ENCODE assay signal across 15 mouse cellular contexts in the genomic region with DNA sequence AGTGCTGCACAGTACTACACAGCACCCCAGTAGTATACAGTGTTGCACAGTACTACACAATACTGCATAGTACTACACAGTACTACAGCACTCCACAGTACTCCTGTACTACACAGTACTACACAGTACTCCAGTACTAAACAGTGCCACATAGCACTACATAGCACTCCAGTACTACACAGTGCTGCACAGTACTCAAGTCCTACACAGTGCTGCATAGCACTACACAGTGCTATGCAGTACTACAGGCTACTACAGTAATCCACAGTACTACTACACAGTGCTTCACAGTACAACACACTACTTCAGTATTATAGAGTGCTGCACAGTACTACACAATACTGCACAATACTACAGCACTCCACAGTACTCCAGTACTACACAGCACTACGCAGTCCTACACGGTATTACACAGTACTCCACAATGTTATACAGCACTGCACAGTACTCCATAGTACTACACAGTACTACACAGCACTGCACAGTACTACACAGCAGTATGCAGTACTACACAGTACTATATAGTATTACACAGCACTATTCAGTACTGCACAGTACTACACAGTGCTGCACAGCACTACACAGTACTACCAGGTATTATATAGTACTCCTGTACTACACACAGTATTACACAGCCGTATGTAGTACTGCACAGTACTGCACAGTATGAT. TPM values are rescaled to one million over a fixed set of nuclear protein-coding genes. Genes with fewer than 3 reads are reported as not detected.
A peak's percentile ranks its signal among the peaks of the same experiment; 100 is the strongest.
DNase-seq lines count a peak whose midpoint lies in the region; ATAC-seq and TF ChIP-seq lines count a peak whose summit lies in the region.
"Had no signal": no experiment of that assay in that cellular context is flagged by ENCODE, and none has a peak within 500 bp of the region (broad histone marks: within the 10 kb centered on the region; RNA-seq: fewer than 3 reads in every experiment).

No protein-coding gene starts in this region.

- no peak overlapping the region for H3K4me2 ChIP-seq in forebrain, postnatal 0 days (ENCODE audit: low read depth)
- H3K4me2 ChIP-seq in lung, embryonic 14.5 days: no peak overlapping the region
- H3K4me2 ChIP-seq in hindbrain, postnatal 0 days (ENCODE audit: low read depth, low read length): no peak overlapping the region
- no peak overlapping the region for H3K4me2 ChIP-seq in midbrain, embryonic 16.5 days (ENCODE audit: low read length)
- H3K4me2 ChIP-seq: heart, embryonic 12.5 days; neural tube, embryonic 12.5 days had no signal

- WGBS in forebrain, postnatal 0 days: 99% methylated on average over 3 of the region's 3 CpGs
- 96% methylated on average over 3 of the region's 3 CpGs for WGBS in forebrain, embryonic 10.5 days
- WGBS in lung, embryonic 14.5 days: 93% methylated on average over 3 of the region's 3 CpGs
- WGBS in hindbrain, postnatal 0 days: 93% methylated on average over 3 of the region's 3 CpGs
- WGBS in midbrain, embryonic 16.5 days: 94% methylated on average over 3 of the region's 3 CpGs

- H3K27ac ChIP-seq in forebrain, postnatal 0 days (ENCODE audit: low read depth, low read length): no peak overlapping the region
- no peak overlapping the region for H3K27ac ChIP-seq in forebrain, embryonic 10.5 days
- H3K27ac ChIP-seq in lung, embryonic 14.5 days (ENCODE audit: low read depth): no peak overlapping the region
- no peak overlapping the region for H3K27ac ChIP-seq in hindbrain, postnatal 0 days
- no peak overlapping the region for H3K27ac ChIP-seq in midbrain, embryonic 16.5 days (ENCODE audit: low read length)
- H3K27ac ChIP-seq: neural tube, embryonic 12.5 days had no signal

- no peak overlapping the region for H3K9ac ChIP-seq in forebrain, postnatal 0 days
- H3K9ac ChIP-seq in lung, embryonic 14.5 days: no peak overlapping the region
- no peak overlapping the region for H3K9ac ChIP-seq in hindbrain, postnatal 0 days (replicated peaks; ENCODE audit: low read length)
- no peak overlapping the region for H3K9ac ChIP-seq in midbrain, embryonic 16.5 days (ENCODE audit: low read depth, low read length)
- H3K9ac ChIP-seq: heart, embryonic 12.5 days; neural tube, embryonic 12.5 days had no signal

- H3K9me3 ChIP-seq in forebrain, postnatal 0 days (ENCODE audit: low read length): no peaks in the 10 kb centered on the region
- no peaks in the 10 kb centered on the region for H3K9me3 ChIP-seq in forebrain, embryonic 10.5 days
- no peaks in the 10 kb centered on the region for H3K9me3 ChIP-seq in lung, embryonic 14.5 days (ENCODE audit: low read depth, low read length)
- H3K9me3 ChIP-seq in hindbrain, postnatal 0 days (ENCODE audit: low read length): no peaks in the 10 kb centered on the region
- H3K9me3 ChIP-seq in midbrain, embryonic 16.5 days (replicated peaks; ENCODE audit: control insufficient read depth, low read length, poor library complexity, severe bottlenecking): no peaks in the 10 kb centered on the region
- H3K9me3 ChIP-seq: heart, embryonic 12.5 days; neural tube, embryonic 12.5 days had no signal

- no peaks in the 10 kb centered on the region for H3K4me1 ChIP-seq in forebrain, postnatal 0 days (ENCODE audit: insufficient read depth)
- peaks cover 10% of the 10 kb centered on the region for H3K4me1 ChIP-seq in forebrain, embryonic 10.5 days
- H3K4me1 ChIP-seq in lung, embryonic 14.5 days (ENCODE audit: insufficient read depth): no peaks in the 10 kb centered on the region
- H3K4me1 ChIP-seq in hindbrain, postnatal 0 days (ENCODE audit: insufficient read depth, low read length): no peaks in the 10 kb centered on the region
- H3K4me1 ChIP-seq in midbrain, embryonic 16.5 days (ENCODE audit: control insufficient read depth, insufficient read depth, low read length): no peaks in the 10 kb centered on the region

- peaks cover 20% of the 10 kb centered on the region for H3K36me3 ChIP-seq in forebrain, postnatal 0 days (ENCODE audit: insufficient read depth)
- H3K36me3 ChIP-seq in forebrain, embryonic 10.5 days (replicated peaks): peaks cover 34% of the 10 kb centered on the region
- peaks cover 34% of the 10 kb centered on the region for H3K36me3 ChIP-seq in lung, embryonic 14.5 days (ENCODE audit: insufficient read depth)
- H3K36me3 ChIP-seq in hindbrain, postnatal 0 days (ENCODE audit: insufficient read depth, low read length): peaks cover 20% of the 10 kb centered on the region
- H3K36me3 ChIP-seq in midbrain, embryonic 16.5 days (ENCODE audit: control insufficient read depth, insufficient read depth, low read length): peaks cover 17% of the 10 kb centered on the region

- peak; percentile 20; the same call in 1 of the 2 replicates for ATAC-seq in forebrain, postnatal 0 days
- ATAC-seq in lung, embryonic 14.5 days (ENCODE audit: insufficient read depth): peak; percentile 12; the same call in 1 of the 2 replicates
- ATAC-seq in hindbrain, postnatal 0 days: peak; percentile 33; the same call in 1 of the 2 replicates
- ATAC-seq in midbrain, embryonic 16.5 days: peak; percentile 65
- ATAC-seq: lung, postnatal 0 days had no signal

- no peak for TF ChIP-seq CTCF in forebrain, postnatal 0 days (IDR thresholded peaks at IDR 0.05; ENCODE audit: low read depth)
- TF ChIP-seq CTCF in lung, embryonic 14.5 days (IDR thresholded peaks at IDR 0.05; ENCODE audit: low read depth): no peak
- no peak for TF ChIP-seq CTCF in hindbrain, postnatal 0 days (IDR thresholded peaks at IDR 0.05; ENCODE audit: low read depth)

- no peaks in the 10 kb centered on the region; the same call in 1 of the 2 replicates for H3K27me3 ChIP-seq in forebrain, postnatal 0 days (ENCODE audit: insufficient read depth, low read length)
- peaks cover 17% of the 10 kb centered on the region for H3K27me3 ChIP-seq in forebrain, embryonic 10.5 days (ENCODE audit: poor library complexity, severe bottlenecking)
- no peaks in the 10 kb centered on the region for H3K27me3 ChIP-seq in lung, embryonic 14.5 days (ENCODE audit: insufficient read depth, low read length)
- H3K27me3 ChIP-seq in hindbrain, postnatal 0 days (ENCODE audit: insufficient read depth, low read length): no peaks in the 10 kb centered on the region
- H3K27me3 ChIP-seq in midbrain, embryonic 16.5 days (ENCODE audit: control insufficient read depth, insufficient read depth, low read depth, low read length): peaks cover 9% of the 10 kb centered on the region; the same call in 1 of the 2 replicates
- H3K27me3 ChIP-seq: neural tube, embryonic 12.5 days had no signal

- no peak for DNase-seq in forebrain, postnatal 0 days
- no peak for DNase-seq in forebrain, embryonic 10.5 days (ENCODE audit: extremely low spot score, low spot score)
- no peak for DNase-seq in lung, embryonic 14.5 days
- DNase-seq in lung, postnatal 36 days: no peak
- DNase-seq in hindbrain, postnatal 0 days (ENCODE audit: low spot score): no peak
- DNase-seq in T-cell, adult 2 months (ENCODE audit: low spot score): no peak
- DNase-seq in ovary, postnatal 36 days (ENCODE audit: low spot score): no peak
- DNase-seq: cerebellum, adult 9-10 months; gastrocnemius, postnatal 14 days; spleen, adult 18-20 months; thymus, postnatal 25 days had no signal

- no peak overlapping the region for H3K4me3 ChIP-seq in forebrain, postnatal 0 days (ENCODE audit: low read depth, low read length)
- H3K4me3 ChIP-seq in forebrain, embryonic 10.5 days: no peak overlapping the region
- H3K4me3 ChIP-seq in lung, embryonic 14.5 days (ENCODE audit: low read depth, low read length): no peak overlapping the region
- no peak overlapping the region for H3K4me3 ChIP-seq in hindbrain, postnatal 0 days (ENCODE audit: low read length)
- no peak overlapping the region for H3K4me3 ChIP-seq in midbrain, embryonic 16.5 days (ENCODE audit: low read depth, low read length)
- H3K4me3 ChIP-seq: heart, embryonic 12.5 days; neural tube, embryonic 12.5 days had no signal

RNA-seq across cellular contexts. Expression of a gene that starts 7.7 kb away (rescaled TPM):
- 67.2 and 88.2 TPM in 2 replicates for total RNA-seq in forebrain, postnatal 0 days (2014; rRNA removed)
- polyA plus RNA-seq in forebrain, postnatal 0 days (2015; fragmentation: Nextera tagmentation; extraction: Ambion mirVana): 98.9 and 119 TPM in 2 replicates
- polyA plus RNA-seq in forebrain, embryonic 10.5 days (2016; fragmentation: Nextera tagmentation; extraction: Ambion mirVana): 102 and 106 TPM in 2 replicates
- polyA plus RNA-seq in lung, embryonic 14.5 days (2014; fragmentation: Nextera tagmentation; extraction: Ambion mirVana): 112 and 116 TPM in 2 replicates
- 53.5 and 77.9 TPM in 2 replicates for total RNA-seq in hindbrain, postnatal 0 days (2014; rRNA removed)
- polyA plus RNA-seq in hindbrain, postnatal 0 days (2015; fragmentation: Nextera tagmentation; extraction: Ambion mirVana): 111 and 122 TPM in 2 replicates
- 77.8 and 84.5 TPM in 2 replicates for polyA plus RNA-seq in midbrain, embryonic 16.5 days (2015; fragmentation: Nextera tagmentation; extraction: Ambion mirVana)

RNA-seq across cellular contexts. Expression of a gene that starts 7.9 kb away (rescaled TPM):
- 47.4 and 54.0 TPM in 2 replicates for total RNA-seq in forebrain, postnatal 0 days (2014; rRNA removed)
- 21.6 and 28.5 TPM in 2 replicates for polyA plus RNA-seq in forebrain, postnatal 0 days (2015; fragmentation: Nextera tagmentation; extraction: Ambion mirVana)
- polyA plus RNA-seq in forebrain, embryonic 10.5 days (2016; fragmentation: Nextera tagmentation; extraction: Ambion mirVana): 74.6 and 78.3 TPM in 2 replicates
- polyA plus RNA-seq in lung, embryonic 14.5 days (2014; fragmentation: Nextera tagmentation; extraction: Ambion mirVana): 53.8 and 63.1 TPM in 2 replicates
- total RNA-seq in hindbrain, postnatal 0 days (2014; rRNA removed): 34.7 and 45.6 TPM in 2 replicates
- polyA plus RNA-seq in hindbrain, postnatal 0 days (2015; fragmentation: Nextera tagmentation; extraction: Ambion mirVana): 24.8 and 26.4 TPM in 2 replicates
- 39.8 and 47.5 TPM in 2 replicates for polyA plus RNA-seq in midbrain, embryonic 16.5 days (2015; fragmentation: Nextera tagmentation; extraction: Ambion mirVana)

RNA-seq across cellular contexts. Expression of a gene that starts 20.1 kb away (rescaled TPM):
- total RNA-seq in forebrain, postnatal 0 days (2014; rRNA removed): 5.8 and 8.2 TPM in 2 replicates
- polyA plus RNA-seq in forebrain, postnatal 0 days (2015; fragmentation: Nextera tagmentation; extraction: Ambion mirVana): 5.9 and 7.1 TPM in 2 replicates
- polyA plus RNA-seq in forebrain, embryonic 10.5 days (2016; fragmentation: Nextera tagmentation; extraction: Ambion mirVana): 28.8 and 36.2 TPM in 2 replicates
- 23.0 and 23.6 TPM in 2 replicates for polyA plus RNA-seq in lung, embryonic 14.5 days (2014; fragmentation: Nextera tagmentation; extraction: Ambion mirVana)
- 5.2 and 9.2 TPM in 2 replicates for total RNA-seq in hindbrain, postnatal 0 days (2014; rRNA removed)
- polyA plus RNA-seq in hindbrain, postnatal 0 days (2015; fragmentation: Nextera tagmentation; extraction: Ambion mirVana): 7.3 and 7.6 TPM in 2 replicates
- polyA plus RNA-seq in midbrain, embryonic 16.5 days (2015; fragmentation: Nextera tagmentation; extraction: Ambion mirVana): 4.8 and 5.0 TPM in 2 replicates

RNA-seq across cellular contexts. Expression of a gene that starts 44.6 kb away (rescaled TPM):
- 9.2 TPM in 2 replicates for total RNA-seq in forebrain, postnatal 0 days (2014; rRNA removed)
- polyA plus RNA-seq in forebrain, postnatal 0 days (2015; fragmentation: Nextera tagmentation; extraction: Ambion mirVana): 6.9 and 8.0 TPM in 2 replicates
- polyA plus RNA-seq in forebrain, embryonic 10.5 days (2016; fragmentation: Nextera tagmentation; extraction: Ambion mirVana): 2.9 and 4.9 TPM in 2 replicates
- polyA plus RNA-seq in lung, embryonic 14.5 days (2014; fragmentation: Nextera tagmentation; extraction: Ambion mirVana): 3.6 and 4.3 TPM in 2 replicates
- total RNA-seq in hindbrain, postnatal 0 days (2014; rRNA removed): 11.7 and 12.0 TPM in 2 replicates
- polyA plus RNA-seq in hindbrain, postnatal 0 days (2015; fragmentation: Nextera tagmentation; extraction: Ambion mirVana): 8.6 and 8.7 TPM in 2 replicates
- polyA plus RNA-seq in midbrain, embryonic 16.5 days (2015; fragmentation: Nextera tagmentation; extraction: Ambion mirVana): 9.4 and 10.9 TPM in 2 replicates

RNA-seq across cellular contexts. Expression of a gene that starts 52.2 kb away (rescaled TPM):
- total RNA-seq in forebrain, postnatal 0 days (2014; rRNA removed): 1.1 and 1.3 TPM in 2 replicates
- 1.8 and 2.4 TPM in 2 replicates for polyA plus RNA-seq in forebrain, postnatal 0 days (2015; fragmentation: Nextera tagmentation; extraction: Ambion mirVana)
- 0.74 and 0.82 TPM in 2 replicates for polyA plus RNA-seq in forebrain, embryonic 10.5 days (2016; fragmentation: Nextera tagmentation; extraction: Ambion mirVana)
- polyA plus RNA-seq in lung, embryonic 14.5 days (2014; fragmentation: Nextera tagmentation; extraction: Ambion mirVana): 2.9 and 3.4 TPM in 2 replicates
- 2.8 and 4.1 TPM in 2 replicates for total RNA-seq in hindbrain, postnatal 0 days (2014; rRNA removed)
- 1.8 and 2.2 TPM in 2 replicates for polyA plus RNA-seq in hindbrain, postnatal 0 days (2015; fragmentation: Nextera tagmentation; extraction: Ambion mirVana)
- polyA plus RNA-seq in midbrain, embryonic 16.5 days (2015; fragmentation: Nextera tagmentation; extraction: Ambion mirVana): 1.6 and 2.0 TPM in 2 replicates

Comparison
In these comparisons a context has a peak if more than half of its experiments do, and no peak if none do; other contexts are left out.
1. ATAC-seq: peak in every context shown above with its lines; median percentile 65 in midbrain, embryonic 16.5 days; 33 in hindbrain, postnatal 0 days; 20 in forebrain, postnatal 0 days; 12 in lung, embryonic 14.5 days.